Mouse (Mus musculus) naive thymus-derived CD4-positive, alpha-beta T cell, adult 2 months (primary cell): ENCODE results near the gene Gja10.

Experiments used
- DNase-seq: peaks from one replicate; pipeline ENCODE4 v3.0.0-alpha.2; 2011; ENCODE audit warnings: low read depth

The Gja10 gene

DNA sequence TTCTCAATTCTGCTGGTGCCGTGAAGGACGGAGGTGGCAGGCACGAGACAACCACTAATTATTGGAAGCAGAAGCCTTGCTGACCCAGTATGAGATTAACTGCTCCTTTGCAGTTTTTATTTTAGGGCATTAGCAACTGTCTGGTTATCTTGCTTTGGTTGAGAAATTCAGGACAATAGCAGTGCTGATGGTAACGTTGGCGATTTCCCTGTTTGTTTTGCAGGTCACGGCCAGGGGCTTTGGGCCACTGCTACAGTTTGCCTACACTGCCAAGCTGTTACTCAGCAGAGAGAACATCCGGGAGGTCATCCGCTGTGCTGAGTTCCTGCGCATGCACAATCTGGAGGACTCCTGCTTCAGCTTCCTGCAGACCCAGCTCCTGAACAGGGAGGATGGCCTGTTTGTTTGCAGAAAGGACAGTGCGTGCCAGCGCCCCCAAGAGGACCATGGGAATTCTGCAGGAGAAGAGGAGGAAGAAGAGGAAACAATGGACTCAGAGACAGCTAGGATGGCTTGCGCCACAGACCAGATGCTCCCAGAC is 40.9 kb downstream of the Gja10 start:
- DNase-seq: peak; percentile 42

- peak; percentile 58 for DNase-seq
Measured at GRCm38 (mm10) chr4:32560724-32561554, 41.6 kb downstream of the Gja10 start.

DNA sequence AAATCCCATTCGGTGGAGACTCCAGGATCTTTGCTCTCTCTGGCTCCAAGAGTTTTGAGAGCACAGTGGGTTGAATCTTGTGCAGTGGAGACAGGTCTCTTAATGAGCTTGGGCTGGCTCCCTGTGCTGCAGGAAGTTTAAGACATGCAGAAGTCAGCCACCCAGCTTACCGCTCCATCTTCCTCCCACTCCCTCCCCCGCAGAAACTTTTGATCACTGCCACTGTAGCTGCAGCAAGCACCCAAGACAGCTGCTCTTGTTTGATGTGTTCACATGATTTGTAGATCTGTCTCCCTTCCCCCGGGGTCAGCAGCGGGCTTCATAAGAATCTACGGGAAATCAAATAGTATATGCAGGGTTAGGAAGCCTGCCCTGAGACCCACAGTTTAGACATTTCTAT is 42.3 kb downstream of the Gja10 start:
- peak; percentile 85 for DNase-seq

DNA sequence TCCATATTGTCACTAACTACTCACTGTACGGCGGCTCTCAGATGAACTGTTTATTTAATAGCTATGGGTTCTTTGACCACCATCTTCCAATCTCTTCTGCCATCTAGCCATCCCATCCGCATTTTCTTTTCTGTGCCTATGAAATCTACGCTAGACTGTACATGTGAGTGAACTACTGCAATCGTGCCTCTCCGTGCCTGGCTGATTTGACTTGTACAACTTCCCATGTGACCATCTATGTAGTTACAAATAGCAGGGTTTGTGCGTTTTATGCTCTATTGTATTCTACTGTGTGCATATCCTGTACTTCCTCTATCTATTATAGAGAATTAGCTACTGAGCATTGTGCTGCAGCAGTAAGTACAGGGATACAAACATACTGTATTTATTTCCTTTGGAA is 47.1 kb downstream of the Gja10 start:
- no peak for DNase-seq

DNA sequence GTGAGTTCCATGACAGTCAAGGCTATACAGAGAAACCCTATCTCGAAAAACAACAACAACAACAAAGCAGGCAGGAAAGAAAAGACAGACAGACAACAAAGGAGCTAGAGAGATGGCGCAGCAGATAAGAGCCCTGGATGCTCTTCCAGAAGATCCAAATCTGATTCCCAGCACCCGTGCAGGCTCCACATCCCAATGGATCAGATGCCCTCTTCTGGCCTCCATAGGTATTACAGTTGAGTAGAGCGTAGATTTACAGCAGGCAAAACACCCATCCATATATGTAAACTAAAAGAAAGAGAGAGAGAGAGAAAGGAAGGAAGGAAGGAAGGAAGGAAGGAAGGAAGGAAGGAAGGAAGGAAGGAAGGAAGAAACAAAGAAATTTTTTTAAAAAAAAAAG is 51.2 kb downstream of the Gja10 start:
- peak; percentile 52 for DNase-seq

DNA sequence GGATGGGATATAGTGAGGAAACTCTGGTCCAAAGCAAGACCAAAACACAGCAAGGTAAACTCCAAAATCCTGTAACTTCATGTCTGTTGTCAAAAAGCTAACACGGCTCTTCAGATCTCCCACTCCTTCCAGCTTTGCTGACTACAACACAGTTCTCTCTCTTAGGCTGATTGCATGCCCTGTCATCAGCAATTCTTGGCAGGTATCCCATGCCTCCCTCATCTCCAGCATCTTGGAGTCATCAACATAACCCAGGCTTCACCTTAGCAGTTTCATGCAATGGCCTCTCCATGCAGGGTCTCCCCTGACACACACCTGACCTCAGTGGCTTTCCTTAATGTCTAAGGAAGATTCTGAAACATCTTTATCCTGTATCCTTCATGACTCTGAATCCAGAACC is 53.4 kb downstream of the Gja10 start:
- no peak for DNase-seq
